Mouse (Mus musculus) ES-Bruce4 (cell line): Measurements from ENCODE around the gene Olfr522.

Source experiments
- CTCF ChIP-seq: IDR thresholded peaks from one replicate; pipeline ENCODE4 v1.8.1; 2011; ENCODE audit warnings: low read depth, low read length
- POLR2A ChIP-seq: IDR thresholded peaks from one replicate; pipeline ENCODE4 v1.8.1; 2011; ENCODE audit warnings: low read length; ENCODE audit not compliant: insufficient read depth

- no peak for TF ChIP-seq CTCF
- no peak for TF ChIP-seq POLR2A
These were observed 29.3 kb downstream of the Olfr522 start for GRCm38 (mm10) chr7:140135106-140135770.
